Mouse (Mus musculus) lung, postnatal 36 days (tissue): ENCODE data around the gene Ubash3a.

Experiments
- DNase-seq: peaks from one replicate; pipeline ENCODE4 v3.0.0; 2022; ENCODE audit warnings: mixed read lengths

The Ubash3a gene

GRCm38 (mm10) chr17:31282687-31283053 lies 75.0 kb downstream of the Ubash3a start:
- DNase-seq, result no peak

- peak; percentile 41 for DNase-seq
Measured at GRCm38 (mm10) chr17:31285867-31286266, 78.2 kb downstream of the Ubash3a start.

DNA sequence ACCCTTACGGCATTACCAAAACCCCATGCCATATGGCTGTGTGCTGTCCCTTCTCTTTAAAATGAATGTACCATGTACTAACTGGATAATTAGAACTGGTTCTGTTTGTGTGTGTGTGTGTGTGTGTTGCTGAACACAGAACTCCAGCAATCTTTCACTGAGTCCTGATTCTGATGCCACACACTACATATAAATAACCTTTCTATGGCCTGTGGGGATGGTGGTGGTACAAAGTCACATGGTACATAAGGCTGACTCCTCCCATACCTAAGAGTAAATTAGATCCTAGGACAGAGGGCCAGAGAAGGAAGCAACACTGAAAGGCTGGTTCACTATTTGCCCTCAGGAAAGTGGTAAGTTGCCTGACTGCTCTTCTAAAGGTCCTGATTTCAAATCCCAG lies 78.8 kb downstream of the Ubash3a start, which contains the start of gene Slc37a1:
Gene Slc37a1 (plus strand): TSS at position 301 of the 400 bp plus-strand sequence.
- no peak for DNase-seq

DNA sequence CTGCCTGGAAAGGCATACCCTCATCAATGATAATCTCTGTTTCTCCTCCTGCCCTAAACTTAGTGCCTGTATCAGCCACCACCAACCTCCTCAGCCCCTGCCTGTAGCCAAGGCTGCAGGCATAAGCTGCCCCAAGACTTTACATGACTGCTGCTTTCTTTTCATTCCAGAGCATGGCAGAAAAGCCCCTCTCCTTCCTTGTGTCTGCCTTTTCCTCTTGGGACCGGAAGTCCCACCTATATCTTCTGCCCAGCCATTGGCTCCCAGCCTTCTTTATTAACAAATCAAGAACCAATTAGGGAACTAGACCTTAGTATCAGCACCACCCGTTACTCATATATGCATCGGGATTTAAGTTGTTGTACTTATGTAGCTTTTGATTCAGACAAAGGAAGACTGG lies 79.5 kb downstream of the Ubash3a start:
- no peak for DNase-seq

- no peak for DNase-seq
Measured at GRCm38 (mm10) chr17:31288999-31289726, 81.5 kb downstream of the Ubash3a start.

DNA sequence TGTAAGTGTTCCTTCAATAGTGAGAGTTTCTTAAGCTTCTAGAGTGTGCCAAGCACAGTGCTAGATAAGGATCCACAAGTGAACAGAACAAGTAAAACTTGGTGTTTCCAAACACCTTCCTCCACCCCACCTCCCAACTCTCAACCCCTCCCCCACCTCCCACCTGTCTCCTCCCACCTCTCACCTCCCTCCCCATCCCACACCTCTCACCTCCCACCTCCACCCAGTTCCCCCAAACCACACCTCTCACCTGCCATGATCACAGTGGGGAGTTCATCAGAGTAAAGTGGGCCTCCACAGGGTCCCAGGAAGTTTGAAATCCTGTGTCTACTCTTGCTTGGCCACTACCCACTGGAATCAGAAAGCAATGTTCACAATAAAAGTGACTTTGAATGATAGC lies 82.6 kb downstream of the Ubash3a start:
- DNase-seq, result no peak

GRCm38 (mm10) chr17:31290859-31291258 lies 83.2 kb downstream of the Ubash3a start:
- peak; percentile 56 for DNase-seq

DNA sequence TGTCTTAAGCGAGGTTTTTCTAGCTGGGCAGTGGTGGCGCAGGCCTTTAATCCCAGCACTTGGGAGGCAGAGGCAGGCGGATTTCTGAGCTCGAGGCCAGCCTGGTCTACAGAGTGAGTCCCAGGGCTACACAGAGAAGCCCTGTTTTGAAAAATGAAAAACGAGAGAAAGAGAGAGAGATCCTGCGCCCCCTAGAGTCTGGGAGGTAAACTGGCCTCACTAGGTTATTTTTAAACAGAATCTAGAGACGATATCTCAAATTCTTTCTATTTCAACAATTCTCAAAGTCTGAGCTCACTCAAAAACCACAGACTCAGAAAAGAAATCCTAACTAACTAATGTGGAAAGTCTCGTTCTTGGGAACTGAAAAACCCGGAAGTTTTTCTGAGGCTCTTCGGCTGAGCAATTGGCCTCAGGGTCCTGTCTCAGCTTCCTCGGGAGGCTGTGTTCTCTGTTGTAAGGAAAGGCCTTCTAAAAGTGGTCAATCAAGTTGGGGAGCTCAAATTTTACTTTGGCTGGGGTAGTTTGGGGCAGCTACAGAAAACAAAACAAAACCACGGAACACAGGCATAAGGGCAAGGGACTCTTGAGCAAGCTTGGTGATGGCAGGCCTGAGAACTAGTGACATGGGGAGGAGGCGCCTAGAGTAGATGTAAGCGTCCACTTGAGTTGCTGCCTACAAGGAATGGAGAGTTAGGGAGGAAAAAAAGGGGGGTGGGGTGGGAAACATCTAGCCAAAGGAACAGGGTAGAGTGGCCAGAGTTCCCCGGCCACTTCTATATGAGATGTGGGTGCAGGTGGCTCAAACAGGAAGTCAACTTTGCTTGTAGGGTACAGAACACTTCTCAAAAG lies 86.9 kb downstream of the Ubash3a start:
- DNase-seq, result peak; percentile 67

DNA sequence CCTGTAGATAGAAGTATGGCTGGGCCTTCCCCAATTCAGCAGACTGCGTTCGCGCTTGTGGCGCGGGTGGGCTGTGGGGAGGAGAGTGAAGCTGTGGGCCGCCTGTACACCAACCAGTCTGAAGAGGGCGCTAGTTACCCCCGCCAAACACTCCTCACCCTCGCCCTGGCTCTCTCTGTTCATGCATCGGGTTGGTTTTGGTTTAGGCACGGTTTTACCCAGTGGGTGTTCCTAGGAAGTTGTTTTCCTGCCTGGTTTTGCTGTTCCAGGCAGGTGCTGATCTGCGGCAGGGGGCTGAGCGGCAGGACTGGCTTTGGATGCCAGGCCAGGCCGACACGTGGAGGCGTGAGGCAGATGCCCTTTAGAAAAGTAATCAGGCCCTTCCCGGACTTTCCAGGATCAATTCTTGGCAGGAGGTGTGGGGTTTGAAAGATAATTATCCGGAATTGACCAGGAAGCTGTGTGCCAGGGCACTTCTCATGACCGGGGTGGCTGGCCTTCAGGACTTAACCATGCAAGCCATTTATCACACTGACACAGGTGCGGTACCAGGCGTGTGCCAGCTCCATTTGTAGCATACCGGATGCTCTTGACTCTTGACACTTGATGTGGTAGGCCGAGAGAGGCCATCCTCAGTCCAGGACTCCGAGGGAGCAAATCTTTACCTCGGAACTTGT lies 87.7 kb downstream of the Ubash3a start:
- peak; percentile 79 for DNase-seq

GRCm38 (mm10) chr17:31295892-31296781 lies 88.5 kb downstream of the Ubash3a start:
- DNase-seq, result peak; percentile 94
